Mouse (Mus musculus) CD4-positive, CD25-positive, alpha-beta regulatory T cell, adult 9 weeks (primary cell): ENCODE measurements around the gene Proser1. TPM values are rescaled to one million over a fixed set of nuclear protein-coding genes. Genes with fewer than 3 reads are reported as not detected.

ENCODE experiments used
- polyA plus RNA-seq: library from polyadenylated mRNA; unstranded; fragments of 100-300 nt; shearing (Covaris generic); gene quantifications from one replicate; pipeline ENCODE4 v1.2.1, GENCODE M21; 2017

Proser1 gene
- polyA plus RNA-seq, result 10.0 TPM

DNA sequence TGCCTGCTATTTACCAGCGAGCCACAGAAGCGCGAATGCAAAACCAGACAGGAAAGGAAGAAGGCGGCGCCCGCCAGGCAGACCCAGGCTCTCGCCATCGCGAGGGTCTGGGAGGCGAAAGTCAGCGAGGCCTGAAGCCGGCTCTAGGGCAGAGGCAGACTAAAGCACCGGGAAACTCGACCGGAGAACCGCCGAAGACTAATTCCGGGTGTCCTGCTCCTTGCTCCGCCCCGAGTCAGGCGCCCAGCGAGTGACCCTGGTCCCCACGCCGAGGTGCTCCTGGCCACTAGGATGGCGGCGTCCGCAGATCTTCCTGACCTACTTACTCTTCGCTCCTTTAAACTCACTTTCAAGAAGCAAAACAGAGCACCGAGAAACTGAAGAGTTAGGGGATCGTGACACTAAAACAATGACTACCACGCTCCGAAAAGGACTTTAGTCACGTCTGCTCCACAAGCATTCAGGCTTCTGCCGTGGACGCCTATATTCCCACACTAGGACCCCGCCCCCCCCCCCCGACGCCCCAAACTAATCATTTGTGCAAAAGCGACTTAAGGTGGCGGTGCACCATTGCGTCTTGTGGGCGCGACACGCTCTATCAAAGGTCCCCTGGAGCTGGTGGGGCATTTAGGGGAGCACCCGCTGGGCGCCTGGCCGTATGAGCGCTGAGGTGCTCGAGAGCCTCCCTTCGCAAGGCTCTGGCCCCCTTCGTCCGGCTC lies at the start of gene Proser1, which contains the start of gene Nhlrc3:
Proser1 (plus strand) TSS at position 621 of the 719 bp plus-strand sequence.
Nhlrc3 (minus strand) TSS at position 287 of the 719 bp plus-strand sequence.

GRCm38 (mm10) chr3:53488353-53488752 lies 24.9 kb downstream of the Proser1 start, which contains the start of gene Stoml3:
TSS of gene Stoml3 (plus strand) at chr3:53488653.

Other genes starting within 250 kb of the Proser1 start
- 21.5 TPM for gene Nhlrc3, start 334 bp upstream of the Proser1 start, polyA plus RNA-seq
- gene Stoml3, start 25.0 kb downstream of the Proser1 start, polyA plus RNA-seq, result not detected
- not detected for gene Frem2, start 193.7 kb downstream of the Proser1 start, polyA plus RNA-seq